Mouse (Mus musculus) A20 (cell line): Measurements from ENCODE around the gene Zswim8.

ENCODE experiments used
- DNase-seq: peaks from one replicate; pipeline ENCODE4 v3.0.0-alpha.2; 2011; ENCODE audit warnings: low read depth, low spot score

The Zswim8 gene

GRCm38 (mm10) chr14:20771941-20772340 is 64.6 kb downstream of the Zswim8 start:
- no peak for DNase-seq

- no peak for DNase-seq
These were observed 65.5 kb downstream of the Zswim8 start for GRCm38 (mm10) chr14:20772808-20773207.
